Mouse (Mus musculus): ENCODE measurements at regions not wholly inside any gene's neighbourhood (a gene's known extent, or its start where the extent isn't known, plus 50 kb on each side); places are given as distances from the start of the nearest gene placed in this dataset.
A peak's percentile ranks its signal among the peaks of the same experiment; 100 is the strongest.

DNA sequence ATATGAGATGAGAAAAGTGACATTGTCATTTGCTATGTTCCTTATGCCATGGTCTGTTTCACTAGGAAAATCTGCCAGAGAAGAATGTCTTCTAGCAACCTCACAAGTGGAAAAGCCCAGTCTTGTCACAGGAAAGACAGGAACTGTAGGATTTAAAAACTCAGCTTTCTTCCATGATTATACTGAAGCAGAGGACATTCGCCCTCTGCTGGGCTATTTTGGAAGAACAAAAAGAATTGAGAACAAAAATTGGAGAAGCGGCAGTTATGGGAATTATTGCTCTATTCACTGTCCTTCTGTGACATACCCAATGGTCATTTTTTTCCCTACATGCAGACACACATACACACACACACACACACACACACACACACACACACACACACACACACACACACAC lies 234.9 kb upstream of the Chl1 start:
- Histone ChIP-seq H3K36me3 (ENCODE audit: control insufficient read depth, insufficient read depth, low read length) (no peaks in the 10 kb centered on the region), H3K9ac (replicated peaks; ENCODE audit: low read depth, low read length) (no peak overlapping the region), H3K4me1 (ENCODE audit: control insufficient read depth, insufficient read depth, low read length) (no peaks in the 10 kb centered on the region), H3K4me3 (ENCODE audit: low read depth, low read length) (no peak overlapping the region), H3K27ac (ENCODE audit: low read depth, low read length) (no peak overlapping the region), H3K27me3 (ENCODE audit: control insufficient read depth, insufficient read depth, low read length) (no peaks in the 10 kb centered on the region), H3K9me3 (ENCODE audit: control insufficient read depth, low read length) (no peaks in the 10 kb centered on the region), H3K4me2 (ENCODE audit: low read depth, low read length) (no peak overlapping the region)
- no peak for ATAC-seq (ENCODE audit: low read depth)
- 28% methylated on average over 2 of the region's 2 CpGs for WGBS

DNA sequence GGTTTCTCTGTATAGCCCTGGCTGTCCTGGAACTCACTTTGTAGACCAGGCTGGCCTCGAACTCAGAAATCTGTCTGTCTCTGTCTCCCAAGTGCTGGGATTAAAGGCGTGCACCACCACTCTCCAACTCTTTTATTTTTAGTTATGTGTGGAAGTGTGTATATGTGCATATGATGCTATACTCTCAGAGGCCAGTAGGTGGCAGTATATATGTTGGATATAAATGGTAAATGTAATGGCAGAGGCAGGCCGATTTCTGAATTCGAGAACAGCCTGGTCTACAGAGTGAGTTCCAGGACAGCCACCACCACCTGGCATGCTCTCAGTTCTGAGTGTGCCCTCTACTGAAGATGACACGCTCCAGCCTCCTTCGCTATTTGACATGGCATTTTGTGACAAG lies 214.4 kb upstream of the Chl1 start:
- 94% methylated on average over 6 of the region's 6 CpGs for WGBS
- Histone ChIP-seq H3K27me3 (ENCODE audit: control insufficient read depth, insufficient read depth, low read length) (no peaks in the 10 kb centered on the region), H3K4me1 (ENCODE audit: control insufficient read depth, insufficient read depth, low read length) (no peaks in the 10 kb centered on the region), H3K36me3 (ENCODE audit: control insufficient read depth, insufficient read depth, low read length) (no peaks in the 10 kb centered on the region), H3K27ac (ENCODE audit: low read depth, low read length) (no peak overlapping the region), H3K4me2 (ENCODE audit: low read depth, low read length) (no peak overlapping the region), H3K4me3 (ENCODE audit: low read depth, low read length) (no peak overlapping the region), H3K9ac (replicated peaks; ENCODE audit: low read depth, low read length) (no peak overlapping the region), H3K9me3 (ENCODE audit: control insufficient read depth, low read length) (no peaks in the 10 kb centered on the region)
- ATAC-seq (ENCODE audit: low read depth), result no peak

DNA sequence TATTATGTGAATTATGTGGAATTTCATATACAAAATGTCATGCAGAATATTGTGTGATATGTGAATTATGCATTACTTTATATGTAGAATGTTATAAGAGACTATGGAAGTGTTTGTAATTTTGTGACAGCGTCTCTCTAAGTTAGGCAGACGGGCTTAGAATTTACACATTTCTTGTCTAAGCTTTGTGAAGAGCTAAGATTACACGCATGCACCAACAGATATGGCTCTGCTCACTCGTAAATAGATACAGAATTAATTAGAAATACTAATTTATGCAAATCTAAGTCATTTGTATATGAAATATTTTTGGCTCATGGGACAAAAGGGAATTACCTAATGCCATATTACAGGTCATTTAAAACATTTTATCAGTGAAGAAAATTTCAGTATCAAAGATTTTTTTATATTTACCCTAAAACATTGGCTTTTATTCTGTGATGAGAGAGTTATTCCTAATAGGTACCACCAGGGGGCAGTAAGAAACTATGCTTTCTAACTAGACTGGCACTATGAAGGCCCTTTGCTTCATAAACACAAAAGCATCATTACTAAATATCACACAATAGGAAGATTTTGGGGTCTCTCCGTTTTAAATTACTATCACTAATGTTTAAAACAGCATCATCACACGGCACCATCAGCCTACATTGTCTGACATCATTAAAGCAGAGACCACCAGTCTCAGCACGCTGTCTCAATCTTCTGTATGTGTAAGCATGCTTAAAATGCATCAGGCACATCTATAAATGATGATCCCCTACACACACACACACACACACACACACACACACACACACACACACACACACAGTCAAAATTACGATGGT lies 203.8 kb upstream of the Chl1 start:
- 38% methylated on average over 8 of the region's 8 CpGs for WGBS
- Histone ChIP-seq H3K4me1 (ENCODE audit: control insufficient read depth, insufficient read depth, low read length) (0 out of 2 replicates have a peak, but pooled peaks cover 8% of the 10 kb centered on the region), H3K36me3 (ENCODE audit: control insufficient read depth, insufficient read depth, low read length) (no peaks in the 10 kb centered on the region), H3K4me3 (ENCODE audit: low read depth, low read length) (no peak overlapping the region), H3K9me3 (ENCODE audit: control insufficient read depth, low read length) (no peaks in the 10 kb centered on the region), H3K27ac (ENCODE audit: low read depth, low read length) (peak overlapping the region; percentile 45; the same call in 1 of the 2 replicates), H3K9ac (replicated peaks; ENCODE audit: low read depth, low read length) (no peak overlapping the region; the same call in 1 of the 2 replicates), H3K27me3 (ENCODE audit: control insufficient read depth, insufficient read depth, low read length) (no peaks in the 10 kb centered on the region), H3K4me2 (ENCODE audit: low read depth, low read length) (no peak overlapping the region)
- ATAC-seq (ENCODE audit: low read depth), result peak; percentile 83

DNA sequence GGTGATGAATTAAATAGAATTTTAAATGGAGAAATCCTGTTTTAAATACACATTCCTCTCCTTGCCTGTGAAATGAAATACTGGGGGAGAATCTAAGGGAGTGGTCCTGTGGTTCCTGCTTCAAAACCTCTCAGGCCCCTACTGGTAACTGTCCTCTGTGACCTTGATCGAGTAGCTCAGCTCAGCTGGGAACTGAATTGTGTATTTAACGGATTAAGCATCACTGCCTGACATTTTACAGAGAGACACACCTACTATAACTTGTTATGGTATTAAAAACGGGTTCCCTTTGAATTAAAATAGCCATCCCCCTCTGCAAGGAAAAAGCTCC lies 203.2 kb upstream of the Chl1 start:
- Histone ChIP-seq H3K27me3 (ENCODE audit: control insufficient read depth, insufficient read depth, low read length) (no peaks in the 10 kb centered on the region), H3K4me2 (ENCODE audit: low read depth, low read length) (no peak overlapping the region), H3K4me1 (ENCODE audit: control insufficient read depth, insufficient read depth, low read length) (0 out of 2 replicates have a peak, but pooled peaks cover 8% of the 10 kb centered on the region), H3K9ac (replicated peaks; ENCODE audit: low read depth, low read length) (no peak overlapping the region; the same call in 1 of the 2 replicates), H3K27ac (ENCODE audit: low read depth, low read length) (peak overlapping the region; percentile 45; the same call in 1 of the 2 replicates), H3K9me3 (ENCODE audit: control insufficient read depth, low read length) (no peaks in the 10 kb centered on the region), H3K36me3 (ENCODE audit: control insufficient read depth, insufficient read depth, low read length) (no peaks in the 10 kb centered on the region), H3K4me3 (ENCODE audit: low read depth, low read length) (no peak overlapping the region)
- ATAC-seq (ENCODE audit: low read depth), result peak; percentile 59
- 19% methylated on average over 3 of the region's 3 CpGs for WGBS

DNA sequence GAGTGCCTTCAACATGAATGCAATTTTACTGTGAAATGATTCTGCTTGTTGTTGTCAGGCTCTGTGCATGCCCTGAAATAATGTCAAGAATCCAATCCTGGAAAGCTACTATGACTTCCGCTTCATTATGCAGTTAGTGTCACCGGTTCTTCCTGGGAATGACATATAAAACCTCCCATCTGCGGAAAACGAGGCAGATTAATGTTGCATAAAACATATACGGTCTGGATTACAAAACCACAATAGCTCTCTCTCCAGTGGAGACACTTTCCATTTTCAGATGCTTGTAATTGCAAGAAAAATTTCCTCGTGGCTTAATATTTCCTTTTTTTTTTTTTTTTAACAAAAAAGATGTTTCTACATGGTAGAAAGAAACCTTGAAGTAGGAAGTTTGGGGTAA lies 198.2 kb upstream of the Chl1 start:
- no peaks in the 10 kb centered on the region for H3K9me3 ChIP-seq (ENCODE audit: control insufficient read depth, low read length)
- H3K9ac ChIP-seq (replicated peaks; ENCODE audit: low read depth, low read length), result no peak overlapping the region
- WGBS, result 35% methylated on average over 6 of the region's 6 CpGs
- peak overlapping the region; percentile 1; the same call in 1 of the 2 replicates for H3K27ac ChIP-seq (ENCODE audit: low read depth, low read length)
- H3K36me3 ChIP-seq (ENCODE audit: control insufficient read depth, insufficient read depth, low read length), result no peaks in the 10 kb centered on the region
- H3K4me2 ChIP-seq (ENCODE audit: low read depth, low read length), result no peak overlapping the region
- no peak overlapping the region for H3K4me3 ChIP-seq (ENCODE audit: low read depth, low read length)
- ATAC-seq (ENCODE audit: low read depth), result peak; percentile 65; the same call in 1 of the 2 replicates
- H3K4me1 ChIP-seq (ENCODE audit: control insufficient read depth, insufficient read depth, low read length), result 0 out of 2 replicates have a peak, but pooled peaks cover 5% of the 10 kb centered on the region
- no peaks in the 10 kb centered on the region for H3K27me3 ChIP-seq (ENCODE audit: control insufficient read depth, insufficient read depth, low read length)

DNA sequence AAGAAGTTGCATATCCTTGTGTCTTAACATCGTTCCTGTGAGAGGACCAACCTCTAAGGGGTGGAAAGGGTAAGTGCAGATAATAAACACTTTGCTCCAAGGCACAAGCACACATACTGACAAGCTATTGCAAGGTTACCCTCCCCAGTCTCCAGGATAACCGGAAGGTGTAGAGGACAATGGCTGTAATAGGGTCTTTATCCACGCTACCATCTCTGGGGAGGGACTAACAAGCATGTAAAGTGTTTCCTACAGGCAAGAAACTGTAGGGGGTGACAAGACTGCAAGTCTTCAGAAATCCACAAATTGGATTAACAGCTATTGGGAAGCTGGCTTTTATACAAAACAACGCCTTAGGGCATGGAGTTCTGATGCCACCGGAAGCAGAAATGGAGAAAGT lies 197.5 kb upstream of the Chl1 start:
- no peak overlapping the region for H3K9ac ChIP-seq (replicated peaks; ENCODE audit: low read depth, low read length)
- H3K4me2 ChIP-seq (ENCODE audit: low read depth, low read length), result no peak overlapping the region
- H3K27me3 ChIP-seq (ENCODE audit: control insufficient read depth, insufficient read depth, low read length), result no peaks in the 10 kb centered on the region
- 0 out of 2 replicates have a peak, but pooled peaks cover 4% of the 10 kb centered on the region for H3K4me1 ChIP-seq (ENCODE audit: control insufficient read depth, insufficient read depth, low read length)
- H3K9me3 ChIP-seq (ENCODE audit: control insufficient read depth, low read length), result no peaks in the 10 kb centered on the region
- ATAC-seq (ENCODE audit: low read depth), result no peak
- H3K4me3 ChIP-seq (ENCODE audit: low read depth, low read length), result no peak overlapping the region
- H3K27ac ChIP-seq (ENCODE audit: low read depth, low read length), result no peak overlapping the region
- 40% methylated on average over 5 of the region's 5 CpGs for WGBS
- no peaks in the 10 kb centered on the region for H3K36me3 ChIP-seq (ENCODE audit: control insufficient read depth, insufficient read depth, low read length)

DNA sequence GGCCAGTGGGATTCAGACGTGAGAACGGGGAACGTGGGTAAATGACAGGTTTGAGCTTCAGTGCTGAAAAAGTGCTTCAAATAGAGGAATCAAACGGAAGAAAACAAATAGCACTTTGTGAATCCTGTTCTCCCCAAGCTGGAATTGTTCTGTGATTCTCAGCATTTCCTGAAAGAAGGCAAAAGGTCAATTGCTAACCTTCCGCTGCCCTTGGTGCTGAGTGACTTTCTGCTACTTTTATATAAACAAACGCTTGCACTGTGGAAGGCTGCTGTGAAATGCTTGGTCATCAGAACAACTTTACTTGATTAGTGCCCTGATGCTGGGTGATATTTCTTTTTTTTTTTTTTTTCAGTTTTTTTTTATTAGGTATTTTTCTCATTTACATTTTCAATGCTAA lies 192.3 kb upstream of the Chl1 start:
- no peak for ATAC-seq (ENCODE audit: low read depth)
- Histone ChIP-seq H3K4me3 (ENCODE audit: low read depth, low read length) (no peak overlapping the region), H3K9ac (replicated peaks; ENCODE audit: low read depth, low read length) (no peak overlapping the region), H3K36me3 (ENCODE audit: control insufficient read depth, insufficient read depth, low read length) (no peaks in the 10 kb centered on the region), H3K9me3 (ENCODE audit: control insufficient read depth, low read length) (no peaks in the 10 kb centered on the region), H3K4me1 (ENCODE audit: control insufficient read depth, insufficient read depth, low read length) (0 out of 2 replicates have a peak, but pooled peaks cover 7% of the 10 kb centered on the region), H3K27ac (ENCODE audit: low read depth, low read length) (no peak overlapping the region), H3K4me2 (ENCODE audit: low read depth, low read length) (no peak overlapping the region), H3K27me3 (ENCODE audit: control insufficient read depth, insufficient read depth, low read length) (no peaks in the 10 kb centered on the region)
- WGBS, result 23% methylated on average over 6 of the region's 6 CpGs

DNA sequence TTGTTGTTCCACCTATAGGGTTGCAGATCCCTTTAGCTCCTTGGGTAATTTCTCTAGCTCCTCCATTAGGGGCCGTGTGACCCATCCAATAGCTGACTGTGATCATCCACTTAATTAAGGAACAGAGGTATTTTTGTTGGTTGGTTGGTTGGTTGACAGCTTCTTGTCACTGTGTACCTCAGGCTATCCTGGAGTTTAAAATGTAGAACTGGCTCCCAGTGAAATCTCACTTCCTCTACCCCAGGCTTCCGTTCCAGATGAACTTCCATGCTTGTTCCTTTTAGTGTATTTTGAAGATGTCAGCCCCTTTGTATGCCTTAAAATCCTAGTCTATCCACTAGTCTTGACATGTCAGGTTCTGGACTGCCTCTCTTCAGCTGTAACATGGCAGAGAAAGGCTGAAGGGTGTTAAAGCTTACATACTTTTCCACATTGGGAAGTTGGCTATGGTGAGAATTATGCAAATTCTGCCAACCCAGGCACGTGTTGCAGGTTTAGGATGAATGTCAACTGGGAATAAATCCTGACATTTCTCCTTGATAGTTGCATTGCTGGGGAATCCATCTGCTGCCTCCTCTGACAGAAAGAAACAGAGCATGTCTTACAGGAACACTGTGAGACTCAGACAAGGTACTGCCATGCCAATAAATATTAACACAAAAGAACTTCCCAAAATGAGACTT lies 191.6 kb upstream of the Chl1 start:
- Histone ChIP-seq H3K27me3 (ENCODE audit: control insufficient read depth, insufficient read depth, low read length) (no peaks in the 10 kb centered on the region), H3K27ac (ENCODE audit: low read depth, low read length) (no peak overlapping the region), H3K9me3 (ENCODE audit: control insufficient read depth, low read length) (no peaks in the 10 kb centered on the region), H3K9ac (replicated peaks; ENCODE audit: low read depth, low read length) (no peak overlapping the region), H3K4me3 (ENCODE audit: low read depth, low read length) (no peak overlapping the region), H3K4me2 (ENCODE audit: low read depth, low read length) (no peak overlapping the region), H3K36me3 (ENCODE audit: control insufficient read depth, insufficient read depth, low read length) (no peaks in the 10 kb centered on the region), H3K4me1 (ENCODE audit: control insufficient read depth, insufficient read depth, low read length) (0 out of 2 replicates have a peak, but pooled peaks cover 7% of the 10 kb centered on the region)
- 65% methylated on average over 3 of the region's 3 CpGs for WGBS
- no peak for ATAC-seq (ENCODE audit: low read depth)

DNA sequence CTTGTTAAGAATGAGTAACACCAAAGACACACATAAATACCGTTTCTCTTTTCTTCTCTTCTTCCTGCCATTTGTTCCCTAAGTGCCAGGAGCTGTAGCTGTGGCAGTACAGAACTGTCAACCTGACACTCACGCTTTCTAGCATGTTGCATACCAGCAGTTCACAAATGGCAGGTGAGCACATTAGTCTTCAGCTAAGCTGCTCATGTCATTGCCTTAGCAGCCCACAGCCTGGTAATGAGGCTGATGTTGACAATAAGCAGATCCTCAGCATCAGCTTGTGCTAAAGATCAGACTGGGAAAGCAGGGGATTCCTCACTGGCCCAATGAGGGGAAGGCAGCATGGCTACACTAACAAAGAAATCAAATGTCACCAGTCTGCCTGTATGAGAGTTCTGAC lies 190.4 kb upstream of the Chl1 start:
- H3K4me2 ChIP-seq (ENCODE audit: low read depth, low read length), result no peak overlapping the region
- 72% methylated on average over 2 of the region's 2 CpGs for WGBS
- H3K4me1 ChIP-seq (ENCODE audit: control insufficient read depth, insufficient read depth, low read length), result 0 out of 2 replicates have a peak, but pooled peaks cover 7% of the 10 kb centered on the region
- H3K4me3 ChIP-seq (ENCODE audit: low read depth, low read length), result no peak overlapping the region
- peak overlapping the region; percentile 22; the same call in 1 of the 2 replicates for H3K27ac ChIP-seq (ENCODE audit: low read depth, low read length)
- no peaks in the 10 kb centered on the region for H3K9me3 ChIP-seq (ENCODE audit: control insufficient read depth, low read length)
- no peak overlapping the region for H3K9ac ChIP-seq (replicated peaks; ENCODE audit: low read depth, low read length)
- H3K36me3 ChIP-seq (ENCODE audit: control insufficient read depth, insufficient read depth, low read length), result no peaks in the 10 kb centered on the region
- peak; percentile 24; the same call in 1 of the 2 replicates for ATAC-seq (ENCODE audit: low read depth)
- no peaks in the 10 kb centered on the region for H3K27me3 ChIP-seq (ENCODE audit: control insufficient read depth, insufficient read depth, low read length)

Data from neural tube, embryonic 14.5 days (tissue).